Mouse (Mus musculus): ENCODE results near the gene 1700021F05Rik.
A peak's percentile ranks its signal among the peaks of the same experiment; 100 is the strongest.

Gene 1700021F05Rik

GRCm38 (mm10) chr10:43487441-43488010 lies 53.3 kb downstream of the 1700021F05Rik start:
- no peak for ATAC-seq (ENCODE audit: insufficient number of reproducible peaks, low FRiP score, low TSS enrichment)

GRCm38 (mm10) chr10:43485751-43486268 lies 55.0 kb downstream of the 1700021F05Rik start:
- no peak for ATAC-seq (ENCODE audit: insufficient number of reproducible peaks, low FRiP score, low TSS enrichment)

- no peak for ATAC-seq (ENCODE audit: insufficient number of reproducible peaks, low FRiP score, low TSS enrichment)
Measured at GRCm38 (mm10) chr10:43483426-43483995, 57.3 kb downstream of the 1700021F05Rik start.

- ATAC-seq (ENCODE audit: insufficient number of reproducible peaks, low FRiP score, low TSS enrichment), result no peak
Measured at GRCm38 (mm10) chr10:43482021-43482420, 58.8 kb downstream of the 1700021F05Rik start.

GRCm38 (mm10) chr10:43481179-43481578 lies 59.6 kb downstream of the 1700021F05Rik start:
- ATAC-seq (ENCODE audit: insufficient number of reproducible peaks, low FRiP score, low TSS enrichment), result no peak

- ATAC-seq (ENCODE audit: insufficient number of reproducible peaks, low FRiP score, low TSS enrichment), result no peak
Measured at GRCm38 (mm10) chr10:43480227-43480849, 60.5 kb downstream of the 1700021F05Rik start.

GRCm38 (mm10) chr10:43479436-43480157 lies 61.2 kb downstream of the 1700021F05Rik start:
- ATAC-seq (ENCODE audit: insufficient number of reproducible peaks, low FRiP score, low TSS enrichment), result peak; percentile 92

- peak; percentile 32; the same call in 1 of the 2 replicates for ATAC-seq (ENCODE audit: insufficient number of reproducible peaks, low FRiP score, low TSS enrichment)
Measured at GRCm38 (mm10) chr10:43478751-43479435, 61.9 kb downstream of the 1700021F05Rik start, which contains the start of gene Bend3. TSS of gene Bend3 (plus strand) at chr10:43478831.

- no peak for ATAC-seq (ENCODE audit: insufficient number of reproducible peaks, low FRiP score, low TSS enrichment)
Measured at GRCm38 (mm10) chr10:43477865-43478681, 62.7 kb downstream of the 1700021F05Rik start.

GRCm38 (mm10) chr10:43477459-43477858 lies 63.3 kb downstream of the 1700021F05Rik start:
- ATAC-seq (ENCODE audit: insufficient number of reproducible peaks, low FRiP score, low TSS enrichment), result no peak

GRCm38 (mm10) chr10:43475376-43475775 lies 65.4 kb downstream of the 1700021F05Rik start:
- ATAC-seq (ENCODE audit: insufficient number of reproducible peaks, low FRiP score, low TSS enrichment), result no peak
